Mouse (Mus musculus) kidney, adult 2 months (tissue): ENCODE results near the gene Sycp1. TPM values are rescaled to one million over a fixed set of nuclear protein-coding genes. Genes with fewer than 3 reads are reported as not detected.

Experiments
- DNase-seq: peaks from one replicate; pipeline ENCODE4 v3.0.0; 2021
- H3K27ac ChIP-seq: fragments of 200-500 bp; 2 replicates; pipeline ENCODE4 v1.5.1; 2012; ENCODE audit warnings: low read depth, low read length, control low read depth, inconsistent platforms; ENCODE audit not compliant: insufficient read depth
- H3K27me3 ChIP-seq: fragments of 200-500 bp; replicated peaks from 2 replicates; pipeline ENCODE4 v1.6.1; 2012; ENCODE audit warnings: mild to moderate bottlenecking, moderate library complexity, low read length, inconsistent platforms; ENCODE audit not compliant: control insufficient read depth, insufficient read depth
- H3K36me3 ChIP-seq: fragments of 200-500 bp; 2 replicates; pipeline ENCODE4 v1.6.1; 2012; ENCODE audit warnings: mild to moderate bottlenecking, moderate library complexity, low read length, inconsistent platforms; ENCODE audit not compliant: control insufficient read depth, insufficient read depth
- H3K4me1 ChIP-seq: fragments of 200-500 bp; 2 replicates; pipeline ENCODE4 v1.6.1; 2011; ENCODE audit warnings: low read length; ENCODE audit not compliant: control insufficient read depth, insufficient read depth
- H3K4me3 ChIP-seq: fragments of 200-500 bp; 2 replicates; pipeline ENCODE4 v1.5.1; 2011; ENCODE audit warnings: mild to moderate bottlenecking, low read depth, low read length, control low read depth; ENCODE audit not compliant: insufficient read depth
- CTCF ChIP-seq: fragments of 200-500 bp; conservative IDR thresholded peaks from 2 replicates; pipeline ENCODE4 v1.5.1; 2011; ENCODE audit warnings: low read depth, mild to moderate bottlenecking, control low read depth, low read length, moderate library complexity, mixed read lengths; ENCODE audit not compliant: insufficient read depth, insufficient read length
- POLR2A ChIP-seq: fragments of 200-500 bp; IDR thresholded peaks from one replicate; pipeline ENCODE4 v1.6.1; 2011; ENCODE audit warnings: low read depth, low read length, control low read depth
- WGBS: fragments of 180-500 bp; shearing (Covaris S2); methylation state at CpG from one replicate; pipeline ENCODE4 v1.1.7; 2018; 5-methylcytosine and 5-hydroxymethylcytosine counted together
- polyA plus RNA-seq: library from polyadenylated mRNA; depleted of rRNA; stranded (reverse); fragments of >200 nt; gene quantifications from 2 replicates; pipeline ENCODE4 v1.2.3, GENCODE M21; 2012; rRNA removed

Sycp1 gene
- polyA plus RNA-seq = not detected in 2 replicates

DNA sequence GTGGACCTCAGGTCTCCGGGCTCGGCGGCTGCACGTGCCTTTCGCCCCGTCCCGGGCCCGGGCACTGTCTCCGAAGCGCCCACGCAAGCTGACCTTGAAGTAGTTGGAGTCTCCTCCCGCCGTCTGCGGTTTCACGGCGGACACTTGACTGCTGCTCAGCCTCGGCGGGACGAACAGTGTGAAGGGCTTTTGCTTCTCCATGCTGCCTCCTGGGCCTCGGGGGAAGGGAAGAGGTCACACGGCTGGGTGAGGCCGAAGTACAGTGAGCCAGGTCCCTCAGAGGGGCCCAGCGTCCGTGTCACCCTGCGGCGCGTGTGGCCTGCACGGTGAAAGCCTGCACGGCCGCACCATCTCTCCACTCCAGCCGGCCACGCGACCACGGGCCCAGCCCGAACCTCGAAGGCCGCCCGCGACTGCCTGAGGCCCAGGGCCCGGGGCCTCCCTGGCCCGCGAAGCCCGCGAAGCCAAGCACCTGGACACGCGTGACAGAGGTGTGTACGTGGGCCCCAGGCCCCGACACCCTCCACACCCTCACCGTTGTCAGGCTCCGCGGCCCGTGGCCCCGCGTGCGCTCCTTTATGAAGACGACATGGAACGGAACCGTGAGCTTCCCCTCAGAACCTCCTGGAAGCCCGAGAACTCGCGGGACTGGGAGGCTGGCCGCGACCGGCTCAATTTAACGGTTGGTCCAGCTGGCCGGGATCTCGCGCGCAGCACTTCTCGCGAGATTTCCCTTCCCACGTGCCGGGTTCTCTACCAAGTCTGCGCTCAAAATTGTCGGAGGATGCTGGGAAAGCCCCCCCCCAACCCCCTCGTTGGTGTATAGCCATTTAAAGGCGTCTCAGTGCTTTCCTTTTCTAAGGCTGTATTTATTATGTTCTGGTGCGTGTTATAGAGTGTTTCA is at the start of gene Sycp1:
Sycp1 (minus strand) TSS at position 650 of the 904 bp plus-strand sequence.
- H3K36me3 ChIP-seq = no peaks in the 10 kb centered on the region
- H3K27me3 ChIP-seq = no peaks in the 10 kb centered on the region
- H3K4me3 ChIP-seq = no peak within 1 kb of the TSS
- no peak within 1 kb of the TSS for H3K27ac ChIP-seq
- DNase-seq = no peak
- H3K4me1 ChIP-seq = no peaks in the 10 kb centered on the region
- TF ChIP-seq POLR2A (no peak), CTCF (no peak)
- 94% methylated on average over 78 of the region's 78 CpGs for WGBS

GRCm38 (mm10) chr3:102980349-102980736 is 44.4 kb upstream of the Sycp1 start:
- H3K4me3 ChIP-seq = no peak overlapping the region
- H3K27ac ChIP-seq = no peak overlapping the region
- H3K27me3 ChIP-seq = no peaks in the 10 kb centered on the region; the same call in 1 of the 2 replicates
- H3K4me1 ChIP-seq = no peaks in the 10 kb centered on the region
- DNase-seq = no peak
- H3K36me3 ChIP-seq = no peaks in the 10 kb centered on the region
- WGBS = 72% methylated on average over 3 of the region's 3 CpGs
- TF ChIP-seq POLR2A = no peak
- no peak for TF ChIP-seq CTCF

GRCm38 (mm10) chr3:102979550-102980348 is 43.8 kb upstream of the Sycp1 start:
- Histone ChIP-seq H3K27ac (no peak overlapping the region), H3K4me1 (no peaks in the 10 kb centered on the region), H3K4me3 (no peak overlapping the region), H3K27me3 (no peaks in the 10 kb centered on the region; the same call in 1 of the 2 replicates), H3K36me3 (no peaks in the 10 kb centered on the region)
- WGBS = 46% methylated on average over 10 of the region's 10 CpGs
- no peak for TF ChIP-seq POLR2A
- TF ChIP-seq CTCF = no peak
- no peak for DNase-seq

GRCm38 (mm10) chr3:102976906-102977305 is 41.0 kb upstream of the Sycp1 start:
- Histone ChIP-seq H3K4me1 (no peaks in the 10 kb centered on the region), H3K27me3 (no peaks in the 10 kb centered on the region; the same call in 1 of the 2 replicates), H3K4me3 (no peak overlapping the region), H3K27ac (no peak overlapping the region), H3K36me3 (no peaks in the 10 kb centered on the region)
- no peak for DNase-seq
- 74% methylated on average over 4 of the region's 4 CpGs for WGBS
- no peak for TF ChIP-seq CTCF
- TF ChIP-seq POLR2A = no peak

GRCm38 (mm10) chr3:102970508-102970907 is 34.6 kb upstream of the Sycp1 start:
- H3K27ac ChIP-seq = no peak overlapping the region
- H3K4me1 ChIP-seq = no peaks in the 10 kb centered on the region
- 94% methylated on average over 3 of the region's 3 CpGs for WGBS
- DNase-seq = no peak
- TF ChIP-seq CTCF (no peak), POLR2A (no peak)
- H3K4me3 ChIP-seq = no peak overlapping the region
- no peaks in the 10 kb centered on the region for H3K27me3 ChIP-seq
- H3K36me3 ChIP-seq = no peaks in the 10 kb centered on the region

- 85% methylated on average over 9 of the region's 9 CpGs for WGBS
- Histone ChIP-seq H3K4me3 (no peak overlapping the region), H3K27me3 (no peaks in the 10 kb centered on the region), H3K36me3 (no peaks in the 10 kb centered on the region), H3K27ac (no peak overlapping the region), H3K4me1 (no peaks in the 10 kb centered on the region)
- DNase-seq = no peak
- TF ChIP-seq CTCF (no peak), POLR2A (no peak)
Observed at GRCm38 (mm10) chr3:102970067-102970466, 34.2 kb upstream of the Sycp1 start.

DNA sequence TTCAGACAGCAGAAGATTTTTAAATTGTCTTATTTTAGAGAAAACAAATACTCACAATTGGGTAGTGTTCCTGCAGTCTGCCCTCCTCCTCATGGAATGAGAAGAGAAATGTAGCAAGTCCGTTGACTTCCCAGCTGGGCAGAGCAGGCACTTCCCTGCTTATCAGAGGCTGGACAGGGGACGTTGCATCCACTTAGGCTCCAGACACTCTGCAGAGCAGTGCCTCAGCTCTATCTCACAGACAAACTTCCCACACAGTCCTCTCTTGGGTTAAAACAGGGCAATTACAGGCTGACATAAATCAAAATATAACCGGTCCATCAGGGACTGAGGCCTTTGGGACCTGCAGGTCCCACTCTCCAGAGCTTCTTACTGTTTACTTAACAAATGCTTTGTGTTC is 28.1 kb upstream of the Sycp1 start, which contains the start of gene Nr1h5:
Nr1h5 (minus strand) TSS at position 101 of the 400 bp plus-strand sequence.
- Histone ChIP-seq H3K4me1 (no peaks in the 10 kb centered on the region), H3K27ac (no peak within 1 kb of the TSS), H3K4me3 (no peak within 1 kb of the TSS), H3K27me3 (no peaks in the 10 kb centered on the region), H3K36me3 (no peaks in the 10 kb centered on the region)
- 35% methylated on average over 3 of the region's 3 CpGs for WGBS
- no peak for DNase-seq
- TF ChIP-seq POLR2A = no peak
- TF ChIP-seq CTCF = no peak
